32 mouse cellular contexts compared by ENCODE assay signal in genomic region chr4:65770952-65771351, GRCm38 (mm10).
"Had no signal": no experiment of that assay in that cellular context is flagged by ENCODE, and none has a peak within 500 bp of the region (broad histone marks: within the 10 kb centered on the region; RNA-seq: fewer than 3 reads in every experiment).

No protein-coding gene starts in this region.

- H3K9me3 ChIP-seq: heart, embryonic 10.5 days; heart, embryonic 12.5 days; heart, embryonic 13.5 days; heart, embryonic 15.5 days; hindbrain, embryonic 10.5 days; hindbrain, embryonic 12.5 days; hindbrain, embryonic 13.5 days; hindbrain, embryonic 15.5 days; intestine, embryonic 15.5 days had no signal

- DNase-seq: heart, postnatal 10 days; heart, postnatal 14 days; heart, postnatal 36 days; heart, postnatal 4 days; kidney, adult 11 months; kidney, adult 18-20 months; kidney, adult 8-10 months; kidney, adult 9 months; kidney, postnatal 10 days; kidney, postnatal 25 days; kidney, postnatal 36 days; kidney, postnatal 4 days; layer of hippocampus, adult 9-11 months; layer of hippocampus, postnatal 36 days had no signal

- H3K4me1 ChIP-seq: heart, embryonic 10.5 days; heart, embryonic 12.5 days; heart, embryonic 13.5 days; heart, embryonic 15.5 days; hindbrain, embryonic 10.5 days; hindbrain, embryonic 12.5 days; hindbrain, embryonic 13.5 days; hindbrain, embryonic 15.5 days; intestine, embryonic 15.5 days had no signal

- H3K27me3 ChIP-seq: heart, embryonic 12.5 days; heart, embryonic 13.5 days; heart, embryonic 15.5 days; hindbrain, embryonic 12.5 days; hindbrain, embryonic 13.5 days; hindbrain, embryonic 15.5 days; intestine, embryonic 15.5 days had no signal

- H3K36me3 ChIP-seq: heart, embryonic 10.5 days; heart, embryonic 12.5 days; heart, embryonic 13.5 days; heart, embryonic 15.5 days; hindbrain, embryonic 10.5 days; hindbrain, embryonic 12.5 days; hindbrain, embryonic 13.5 days; hindbrain, embryonic 15.5 days; intestine, embryonic 15.5 days had no signal

- H3K9ac ChIP-seq: heart, embryonic 12.5 days; heart, embryonic 13.5 days; heart, embryonic 15.5 days; hindbrain, embryonic 12.5 days; hindbrain, embryonic 13.5 days; hindbrain, embryonic 14.5 days; hindbrain, embryonic 15.5 days; intestine, embryonic 15.5 days had no signal

- H3K27ac ChIP-seq: heart, embryonic 10.5 days; heart, embryonic 13.5 days; heart, embryonic 15.5 days; hindbrain, embryonic 10.5 days; hindbrain, embryonic 12.5 days; hindbrain, embryonic 13.5 days; hindbrain, embryonic 14.5 days; hindbrain, embryonic 15.5 days; hindbrain, postnatal 0 days; intestine, embryonic 15.5 days; layer of hippocampus, adult 2 months; left cerebral cortex, adult 2 months had no signal

- H3K4me2 ChIP-seq: heart, embryonic 11.5 days; heart, embryonic 12.5 days; heart, embryonic 13.5 days; heart, embryonic 15.5 days; hindbrain, embryonic 12.5 days; hindbrain, embryonic 13.5 days; hindbrain, embryonic 14.5 days; hindbrain, embryonic 15.5 days; intestine, embryonic 15.5 days had no signal

- H3K4me3 ChIP-seq: heart, embryonic 10.5 days; heart, embryonic 12.5 days; heart, embryonic 13.5 days; heart, embryonic 15.5 days; hindbrain, embryonic 10.5 days; hindbrain, embryonic 12.5 days; hindbrain, embryonic 13.5 days; hindbrain, embryonic 15.5 days; intestine, embryonic 15.5 days; layer of hippocampus, adult 2 months; left cerebral cortex, adult 2 months had no signal

- ATAC-seq: hindbrain, embryonic 16.5 days; hindbrain, postnatal 0 days; inflammation-experienced regulatory T-cells, adult 6 months; intestine, embryonic 15.5 days; intestine, embryonic 16.5 days; intestine, postnatal 0 days had no signal
